Mouse (Mus musculus) MEL-GATA-1-ER (cell line): Measurements from ENCODE around the gene 2810004N23Rik.

Experiments used
- DNase-seq: peaks from one replicate; pipeline ENCODE4 v3.0.0-alpha.2; 2012; ENCODE audit warnings: low read depth; ENCODE audit errors: extremely low read depth

Gene 2810004N23Rik

DNA sequence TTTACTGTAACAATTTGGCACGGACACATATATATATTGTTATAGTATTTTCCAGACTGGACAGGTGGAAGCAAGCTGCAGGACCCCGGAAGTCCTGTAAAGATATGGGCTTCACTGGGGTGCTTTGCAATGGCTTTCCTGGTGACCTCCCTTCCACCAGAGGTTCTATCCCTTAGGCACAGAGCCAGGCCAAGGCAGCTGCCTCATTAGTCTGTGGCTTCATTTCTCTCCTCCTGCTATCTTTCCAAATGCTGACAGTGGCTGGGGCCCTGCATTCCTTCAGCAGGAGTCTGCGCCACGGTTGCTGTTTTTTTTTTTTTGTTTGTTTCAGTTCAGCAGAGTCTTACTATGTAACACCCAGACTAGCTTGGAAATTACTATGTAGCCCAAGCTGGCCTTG is 71.2 kb downstream of the 2810004N23Rik start:
- no peak for DNase-seq

- peak; percentile 60 for DNase-seq
Observed at GRCm38 (mm10) chr8:124790676-124791075, 72.2 kb downstream of the 2810004N23Rik start.
